Mouse (Mus musculus) layer of hippocampus, postnatal 36 days (tissue): ENCODE results near the gene Thada. TPM values are rescaled to one million over a fixed set of nuclear protein-coding genes. Genes with fewer than 3 reads are reported as not detected.
"Not testable (repeated sequence)": the region's sequence is repeated elsewhere in the genome, so short reads cannot be mapped to it uniquely, and the experiment has no call there.

Experiments used
- DNase-seq, 2 experiments: peaks; one replicate each; pipeline ENCODE4 v3.0.0; 2022
- total RNA-seq, 2 experiments: library from RNA; stranded (reverse); gene quantifications; 2 replicates each; pipeline ENCODE4 v1.2.3; 2021

Thada gene
- total RNA-seq, 2 experiments from 2014 or later, result 14.7 to 17.3 TPM

GRCm38 (mm10) chr17:84257927-84258532 lies 208.0 kb downstream of the Thada start:
- no peak for DNase-seq

GRCm38 (mm10) chr17:84256278-84256819 lies 209.7 kb downstream of the Thada start:
- DNase-seq, result no peak

GRCm38 (mm10) chr17:84255841-84256240 lies 210.2 kb downstream of the Thada start:
- DNase-seq, result no peak

- no peak for DNase-seq
These were observed 214.6 kb downstream of the Thada start for GRCm38 (mm10) chr17:84251426-84251825.

- DNase-seq, result no peak
These were observed 221.7 kb downstream of the Thada start for GRCm38 (mm10) chr17:84244182-84244920.

- DNase-seq, result no peak
These were observed 222.2 kb downstream of the Thada start for GRCm38 (mm10) chr17:84243759-84244158.

GRCm38 (mm10) chr17:84241308-84241957 lies 224.6 kb downstream of the Thada start:
- DNase-seq, result no peak

- no peak for DNase-seq
These were observed 226.2 kb downstream of the Thada start for GRCm38 (mm10) chr17:84239679-84240292.

GRCm38 (mm10) chr17:84238174-84238573 lies 227.8 kb downstream of the Thada start:
- DNase-seq, result no peak

- DNase-seq, result no peak
These were observed 229.0 kb downstream of the Thada start for GRCm38 (mm10) chr17:84236781-84237557.

- no peak for DNase-seq
These were observed 230.5 kb downstream of the Thada start for GRCm38 (mm10) chr17:84235399-84235928.

- DNase-seq, result not testable (repeated sequence)
These were observed 231.2 kb downstream of the Thada start for GRCm38 (mm10) chr17:84234785-84235184.

- no peak for DNase-seq
These were observed 232.2 kb downstream of the Thada start for GRCm38 (mm10) chr17:84233758-84234157.

GRCm38 (mm10) chr17:84231361-84231760 lies 234.6 kb downstream of the Thada start:
- no peak for DNase-seq

- no peak for DNase-seq
These were observed 237.8 kb downstream of the Thada start for GRCm38 (mm10) chr17:84228223-84228622.

- DNase-seq, result no peak
These were observed 239.3 kb downstream of the Thada start for GRCm38 (mm10) chr17:84226681-84227080.

GRCm38 (mm10) chr17:84226231-84226630 lies 239.8 kb downstream of the Thada start:
- DNase-seq, result no peak

GRCm38 (mm10) chr17:84224217-84224887 lies 241.7 kb downstream of the Thada start:
- DNase-seq, result no peak

- DNase-seq, result not testable (repeated sequence)
These were observed 247.2 kb downstream of the Thada start for GRCm38 (mm10) chr17:84218841-84219240.

- DNase-seq, result no peak
These were observed 248.3 kb downstream of the Thada start for GRCm38 (mm10) chr17:84217696-84218095.
